Mouse (Mus musculus): ENCODE data around the gene Ggact.

DNA sequence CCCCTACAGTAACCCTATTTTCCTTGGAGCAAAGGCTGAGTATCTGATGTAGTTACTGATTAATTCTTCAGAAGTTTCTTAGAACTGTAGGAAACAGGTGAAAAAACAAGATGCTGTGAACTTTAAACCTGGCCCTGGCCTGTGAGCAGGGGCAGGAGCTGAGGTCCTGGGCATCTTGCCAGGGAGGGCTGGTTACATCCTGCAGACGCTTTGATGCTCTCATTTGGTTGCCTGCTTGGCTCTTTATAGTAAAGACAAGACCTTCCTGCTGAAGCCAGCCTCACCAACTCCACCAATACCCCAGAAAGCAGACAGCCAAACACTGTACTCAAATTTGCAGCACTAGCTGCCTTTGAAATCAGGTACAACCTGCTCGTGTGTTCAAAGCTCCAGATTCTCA, 11.4 kb downstream of the Ggact start:
- TF ChIP-seq CTCF (IDR thresholded peaks at IDR 0.05; ENCODE audit: control insufficient read depth, insufficient read depth, insufficient replicate concordance, low read depth, low read length) (no peak), POLR2A (IDR thresholded peaks at IDR 0.05; ENCODE audit: control insufficient read depth, low read depth, low read length) (no peak)

Data from testis, adult 2 months (tissue).